Mouse (Mus musculus): Measurements from ENCODE around the gene Kazn.

- TF ChIP-seq POLR2A (IDR thresholded peaks at IDR 0.05; ENCODE audit: extremely low read depth, insufficient read depth, low read length) = no peak
- TF ChIP-seq CTCF (IDR thresholded peaks at IDR 0.05; ENCODE audit: extremely low read depth, insufficient read depth, low read length) = no peak
These were observed 68.1 kb downstream of the Kazn start for GRCm38 (mm10) chr4:142170882-142171768.

Measured in cortical plate, adult 2 months (tissue).